Mouse (Mus musculus) thymus, postnatal 25 days (tissue): Measurements from ENCODE around the gene Ccdc162.
A peak's percentile ranks its signal among the peaks of the same experiment; 100 is the strongest.

Experiments used
- DNase-seq: peaks from one replicate; pipeline ENCODE4 v3.0.0; 2022

Gene Ccdc162

GRCm38 (mm10) chr10:41716029-41716897, at the start of gene Ccdc162:
Gene Ccdc162 (minus strand): TSS chr10:41716634.
- no peak for DNase-seq

- no peak for DNase-seq
Observed at GRCm38 (mm10) chr10:41765586-41765985, 49.2 kb upstream of the Ccdc162 start.

- no peak for DNase-seq
Observed at GRCm38 (mm10) chr10:41763741-41764385, 47.4 kb upstream of the Ccdc162 start.

GRCm38 (mm10) chr10:41760866-41761265, 44.4 kb upstream of the Ccdc162 start:
- DNase-seq: no peak

- no peak for DNase-seq
Observed at GRCm38 (mm10) chr10:41758041-41758440, 41.6 kb upstream of the Ccdc162 start.

GRCm38 (mm10) chr10:41757226-41757625, 40.8 kb upstream of the Ccdc162 start:
- DNase-seq: no peak

- DNase-seq: peak; percentile 39
Observed at GRCm38 (mm10) chr10:41751867-41752480, 35.5 kb upstream of the Ccdc162 start.

- no peak for DNase-seq
Observed at GRCm38 (mm10) chr10:41749306-41749705, 32.9 kb upstream of the Ccdc162 start.

- DNase-seq: no peak
Observed at GRCm38 (mm10) chr10:41746554-41746953, 30.1 kb upstream of the Ccdc162 start.

GRCm38 (mm10) chr10:41744006-41744405, 27.6 kb upstream of the Ccdc162 start:
- DNase-seq: no peak

GRCm38 (mm10) chr10:41740221-41740620, 23.8 kb upstream of the Ccdc162 start:
- DNase-seq: no peak

GRCm38 (mm10) chr10:41737245-41737644, 20.8 kb upstream of the Ccdc162 start:
- DNase-seq: no peak

GRCm38 (mm10) chr10:41735398-41735797, 19.0 kb upstream of the Ccdc162 start:
- no peak for DNase-seq

GRCm38 (mm10) chr10:41733214-41733613, 16.8 kb upstream of the Ccdc162 start:
- DNase-seq: no peak

GRCm38 (mm10) chr10:41731932-41732331, 15.5 kb upstream of the Ccdc162 start:
- no peak for DNase-seq

- no peak for DNase-seq
Observed at GRCm38 (mm10) chr10:41730746-41731145, 14.3 kb upstream of the Ccdc162 start.

GRCm38 (mm10) chr10:41726215-41726614, 9.8 kb upstream of the Ccdc162 start:
- DNase-seq: no peak

GRCm38 (mm10) chr10:41719587-41719986, 3.2 kb upstream of the Ccdc162 start:
- no peak for DNase-seq

- DNase-seq: no peak
Observed at GRCm38 (mm10) chr10:41715557-41715956, 877 bp downstream of the Ccdc162 start.

GRCm38 (mm10) chr10:41711467-41711866, 5.0 kb downstream of the Ccdc162 start:
- DNase-seq: no peak

GRCm38 (mm10) chr10:41710773-41711172, 5.7 kb downstream of the Ccdc162 start:
- no peak for DNase-seq

GRCm38 (mm10) chr10:41709341-41709740, 7.1 kb downstream of the Ccdc162 start:
- DNase-seq: no peak

GRCm38 (mm10) chr10:41699669-41700068, 16.8 kb downstream of the Ccdc162 start:
- DNase-seq: no peak

GRCm38 (mm10) chr10:41697040-41697439, 19.4 kb downstream of the Ccdc162 start:
- DNase-seq: no peak
